Mouse (Mus musculus): ENCODE data around the gene Tex2. TPM values are rescaled to one million over a fixed set of nuclear protein-coding genes. Genes with fewer than 3 reads are reported as not detected.

Gene Tex2
- total RNA-seq, 1 experiment = 34.4 TPM

DNA sequence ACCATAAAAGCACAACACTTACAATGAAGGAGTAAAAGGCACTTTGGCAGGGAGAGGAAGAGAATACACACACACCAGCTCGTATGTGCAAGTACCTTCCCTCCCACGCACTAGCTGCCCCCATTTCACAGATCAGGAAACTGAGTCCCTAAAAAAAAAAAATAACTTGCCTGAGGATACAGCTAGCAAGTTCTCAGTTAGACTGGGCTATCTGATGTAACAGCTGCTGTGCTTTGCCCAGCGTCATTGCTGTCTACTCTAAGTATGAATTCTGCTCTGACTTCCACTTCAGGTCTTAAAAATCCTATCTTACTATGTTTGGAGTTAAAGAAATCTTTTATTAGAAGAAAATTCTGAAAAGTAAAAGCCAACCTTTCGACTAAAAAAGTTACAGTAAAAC, 127.6 kb downstream of the Tex2 start:
- no peak for DNase-seq (ENCODE audit: low read depth, low spot score)
- no peak overlapping the region for H3K4me3 ChIP-seq (ENCODE audit: insufficient read depth in 1 of 2, low read depth in 1 of 2, low read length in 2 of 2, poor library complexity in 1 of 2, severe bottlenecking in 1 of 2)
- no peaks in the 10 kb centered on the region for H3K9me3 ChIP-seq (ENCODE audit: control insufficient read depth, insufficient read depth, low read depth, low read length)
- TF ChIP-seq ZC3H11A (IDR thresholded peaks at IDR 0.05; ENCODE audit: borderline replicate concordance, low read depth, low read length) = no peak
- no peak overlapping the region for H3K27ac ChIP-seq (ENCODE audit: insufficient read depth, low read depth, low read length, poor library complexity, severe bottlenecking)
- in situ Hi-C loops (cut with MboI; ENCODE audit: low sequenced_read_pairs in 2 of 2, unreplicated experiment in 2 of 2) = no loop called here
- no peaks in the 10 kb centered on the region for H3K36me3 ChIP-seq (ENCODE audit: control insufficient read depth, insufficient read depth, low read length, poor library complexity, severe bottlenecking)
- H3K9ac ChIP-seq (ENCODE audit: insufficient read depth, low read depth, low read length, poor library complexity, severe bottlenecking) = no peak overlapping the region
- H3K4me1 ChIP-seq (ENCODE audit: control insufficient read depth in 2 of 2, insufficient read depth in 2 of 2, low read length in 2 of 2, poor library complexity in 1 of 2) = no peaks in the 10 kb centered on the region; a peak in 2 of 4 replicates

DNA sequence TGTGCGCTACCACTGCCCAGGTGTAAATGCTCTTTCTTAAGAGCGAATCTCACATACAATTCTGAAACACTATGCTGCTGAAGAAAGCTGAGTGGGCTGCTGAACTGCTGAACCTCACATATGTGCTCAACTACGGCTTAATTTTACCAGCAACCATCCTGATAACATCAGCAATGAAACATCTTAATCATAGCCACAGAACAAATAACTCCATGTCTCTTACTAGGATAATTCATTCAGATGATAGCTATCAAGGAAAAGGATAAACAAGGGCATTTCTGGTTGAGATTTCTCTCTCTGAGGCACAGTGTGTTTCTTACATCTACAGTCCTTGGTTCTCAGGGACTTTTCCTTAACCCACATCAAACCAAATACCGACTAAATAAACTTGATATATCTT, 128.3 kb downstream of the Tex2 start:
- no peak for DNase-seq (ENCODE audit: low read depth, low spot score)
- Histone ChIP-seq H3K9ac (ENCODE audit: insufficient read depth, low read depth, low read length, poor library complexity, severe bottlenecking) (no peak overlapping the region), H3K36me3 (ENCODE audit: control insufficient read depth, insufficient read depth, low read length, poor library complexity, severe bottlenecking) (no peaks in the 10 kb centered on the region), H3K4me3 (ENCODE audit: insufficient read depth in 1 of 2, low read depth in 1 of 2, low read length in 2 of 2, poor library complexity in 1 of 2, severe bottlenecking in 1 of 2) (no peak overlapping the region), H3K27ac (ENCODE audit: insufficient read depth, low read depth, low read length, poor library complexity, severe bottlenecking) (no peak overlapping the region), H3K4me1 (ENCODE audit: control insufficient read depth in 2 of 2, insufficient read depth in 2 of 2, low read length in 2 of 2, poor library complexity in 1 of 2) (no peaks in the 10 kb centered on the region; a peak in 2 of 4 replicates), H3K9me3 (ENCODE audit: control insufficient read depth, insufficient read depth, low read depth, low read length) (no peaks in the 10 kb centered on the region)
- TF ChIP-seq MAFK (IDR thresholded peaks at IDR 0.05; ENCODE audit: insufficient read depth, low read depth, low read length) (no peak), ZC3H11A (IDR thresholded peaks at IDR 0.05; ENCODE audit: borderline replicate concordance, low read depth, low read length) (no peak), ZNF384 (IDR thresholded peaks at IDR 0.05; ENCODE audit: low read depth, low read length) (no peak), HCFC1 (IDR thresholded peaks at IDR 0.05; ENCODE audit: borderline replicate concordance, insufficient read depth, low read length) (no peak), CHD2 (IDR thresholded peaks at IDR 0.05; ENCODE audit: low read depth, low read length) (no peak)
- in situ Hi-C loops (cut with MboI; ENCODE audit: low sequenced_read_pairs in 2 of 2, unreplicated experiment in 2 of 2) = no loop called here

DNA sequence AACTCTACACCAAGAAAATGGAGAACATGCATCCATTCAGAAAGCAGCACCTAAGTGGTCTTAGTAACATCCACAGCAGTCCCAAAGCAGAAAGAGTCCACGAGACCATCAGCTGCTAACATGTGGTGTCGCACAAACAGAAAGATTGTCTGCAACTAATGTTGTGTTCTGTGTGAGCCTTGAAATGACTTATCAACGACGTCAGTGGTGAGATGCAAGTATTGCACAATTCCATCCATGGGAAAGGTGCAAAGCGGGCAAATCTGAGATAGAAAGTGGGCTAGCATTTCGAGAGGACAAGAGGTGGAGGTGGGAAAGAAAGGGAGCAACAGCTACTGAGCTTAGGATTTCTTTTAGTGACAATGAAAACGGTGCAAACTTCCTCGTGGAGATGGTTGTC, 130.4 kb downstream of the Tex2 start:
- DNase-seq (ENCODE audit: low read depth, low spot score) = no peak
- in situ Hi-C loops (cut with MboI; ENCODE audit: low sequenced_read_pairs in 2 of 2, unreplicated experiment in 2 of 2) = no loop called here
- H3K9ac ChIP-seq (ENCODE audit: insufficient read depth, low read depth, low read length, poor library complexity, severe bottlenecking) = no peak overlapping the region

DNA sequence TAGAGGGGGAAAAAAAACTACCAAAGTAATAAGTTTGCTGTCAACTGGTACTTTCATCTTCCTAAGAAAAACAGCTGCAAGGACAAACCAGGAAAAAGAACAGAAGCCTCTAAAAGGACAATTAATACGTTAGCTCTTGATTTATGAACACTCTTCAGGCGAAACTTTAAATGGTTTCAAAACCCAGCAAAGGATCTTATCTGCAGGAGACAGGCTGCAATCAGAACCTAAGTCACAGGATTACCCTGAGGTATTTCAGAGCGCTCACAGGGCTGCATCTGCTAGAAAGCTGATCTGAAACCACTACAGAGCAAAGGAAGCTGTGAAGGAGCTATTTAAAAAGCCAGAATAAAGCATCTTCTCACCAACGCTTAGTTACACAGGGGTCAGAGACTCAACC, 131.6 kb downstream of the Tex2 start:
- no peak overlapping the region for H3K27ac ChIP-seq (ENCODE audit: insufficient read depth, low read depth, low read length, poor library complexity, severe bottlenecking)
- no peaks in the 10 kb centered on the region for H3K9me3 ChIP-seq (ENCODE audit: control insufficient read depth, insufficient read depth, low read depth, low read length)
- no peak overlapping the region for H3K4me3 ChIP-seq (ENCODE audit: insufficient read depth in 1 of 2, low read depth in 1 of 2, low read length in 2 of 2, poor library complexity in 1 of 2, severe bottlenecking in 1 of 2)
- H3K36me3 ChIP-seq (ENCODE audit: control insufficient read depth, insufficient read depth, low read length, poor library complexity, severe bottlenecking) = no peaks in the 10 kb centered on the region
- H3K9ac ChIP-seq (ENCODE audit: insufficient read depth, low read depth, low read length, poor library complexity, severe bottlenecking) = no peak overlapping the region
- TF ChIP-seq HCFC1 (IDR thresholded peaks at IDR 0.05; ENCODE audit: borderline replicate concordance, insufficient read depth, low read length) = no peak
- TF ChIP-seq ZNF384 (IDR thresholded peaks at IDR 0.05; ENCODE audit: low read depth, low read length) = no peak
- TF ChIP-seq ZC3H11A (IDR thresholded peaks at IDR 0.05; ENCODE audit: borderline replicate concordance, low read depth, low read length) = no peak
- no peak for DNase-seq (ENCODE audit: low read depth, low spot score)
- in situ Hi-C loops (cut with MboI; ENCODE audit: low sequenced_read_pairs in 2 of 2, unreplicated experiment in 2 of 2) = no loop called here
- H3K4me1 ChIP-seq (ENCODE audit: control insufficient read depth in 2 of 2, insufficient read depth in 2 of 2, low read length in 2 of 2, poor library complexity in 1 of 2) = no peaks in the 10 kb centered on the region; a peak in 1 of 4 replicates

More for the DNA sequence above, 130.4 kb downstream of the Tex2 start:
- Histone ChIP-seq H3K36me3 (ENCODE audit: control insufficient read depth, insufficient read depth, low read length, poor library complexity, severe bottlenecking) (no peaks in the 10 kb centered on the region), H3K9me3 (ENCODE audit: control insufficient read depth, insufficient read depth, low read depth, low read length) (no peaks in the 10 kb centered on the region), H3K4me1 (ENCODE audit: control insufficient read depth in 2 of 2, insufficient read depth in 2 of 2, low read length in 2 of 2, poor library complexity in 1 of 2) (no peaks in the 10 kb centered on the region; a peak in 1 of 4 replicates), H3K4me3 (ENCODE audit: insufficient read depth in 1 of 2, low read depth in 1 of 2, low read length in 2 of 2, poor library complexity in 1 of 2, severe bottlenecking in 1 of 2) (no peak overlapping the region), H3K27ac (ENCODE audit: insufficient read depth, low read depth, low read length, poor library complexity, severe bottlenecking) (no peak overlapping the region)
- TF ChIP-seq MAFK (IDR thresholded peaks at IDR 0.05; ENCODE audit: insufficient read depth, low read depth, low read length) (no peak), ZC3H11A (IDR thresholded peaks at IDR 0.05; ENCODE audit: borderline replicate concordance, low read depth, low read length) (no peak), CHD2 (IDR thresholded peaks at IDR 0.05; ENCODE audit: low read depth, low read length) (no peak), HCFC1 (IDR thresholded peaks at IDR 0.05; ENCODE audit: borderline replicate concordance, insufficient read depth, low read length) (no peak), ZNF384 (IDR thresholded peaks at IDR 0.05; ENCODE audit: low read depth, low read length) (no peak)

DNA sequence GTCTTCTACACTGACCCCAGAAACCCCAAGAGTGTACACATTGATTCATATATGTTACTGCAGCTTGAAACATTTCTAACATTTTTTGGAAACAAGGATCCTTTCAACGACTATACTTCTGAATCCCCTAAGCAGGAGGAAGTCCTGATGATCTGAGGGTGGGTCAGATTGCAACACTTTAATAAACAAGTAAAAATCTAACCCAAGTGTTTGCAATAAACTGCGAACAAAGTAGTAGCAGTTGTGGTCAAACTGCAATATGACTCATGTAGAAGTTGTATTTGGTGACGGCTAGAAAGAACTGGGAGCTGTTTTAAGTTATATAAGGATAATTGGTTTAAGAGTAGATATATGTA, 132.7 kb downstream of the Tex2 start:
- no peaks in the 10 kb centered on the region for H3K4me1 ChIP-seq (ENCODE audit: control insufficient read depth in 2 of 2, insufficient read depth in 2 of 2, low read length in 2 of 2, poor library complexity in 1 of 2)
- no peak for DNase-seq (ENCODE audit: low read depth, low spot score)
- no peak overlapping the region for H3K27ac ChIP-seq (ENCODE audit: insufficient read depth, low read depth, low read length, poor library complexity, severe bottlenecking)
- no peak overlapping the region for H3K4me3 ChIP-seq (ENCODE audit: insufficient read depth in 1 of 2, low read depth in 1 of 2, low read length in 2 of 2, poor library complexity in 1 of 2, severe bottlenecking in 1 of 2)
- H3K9me3 ChIP-seq (ENCODE audit: control insufficient read depth, insufficient read depth, low read depth, low read length) = no peaks in the 10 kb centered on the region
- H3K36me3 ChIP-seq (ENCODE audit: control insufficient read depth, insufficient read depth, low read length, poor library complexity, severe bottlenecking) = no peaks in the 10 kb centered on the region
- TF ChIP-seq MAFK (IDR thresholded peaks at IDR 0.05; ENCODE audit: insufficient read depth, low read depth, low read length) = no peak
- TF ChIP-seq ZNF384 (IDR thresholded peaks at IDR 0.05; ENCODE audit: low read depth, low read length) = no peak
- no peak for TF ChIP-seq HCFC1 (IDR thresholded peaks at IDR 0.05; ENCODE audit: borderline replicate concordance, insufficient read depth, low read length)
- in situ Hi-C loops (cut with MboI; ENCODE audit: low sequenced_read_pairs in 2 of 2, unreplicated experiment in 2 of 2) = no loop called here
- H3K9ac ChIP-seq (ENCODE audit: insufficient read depth, low read depth, low read length, poor library complexity, severe bottlenecking) = no peak overlapping the region
